Mouse (Mus musculus) c-Kit-positive CD71-positive TER-119-positive erythroid progenitor cells, embryonic 14.5 days (primary cell): ENCODE results near the gene 2300002M23Rik.

Experiments used
- DNase-seq: peaks from one replicate; pipeline ENCODE4 v3.0.0-alpha.2; 2013; ENCODE audit warnings: low spot score

Gene 2300002M23Rik

DNA sequence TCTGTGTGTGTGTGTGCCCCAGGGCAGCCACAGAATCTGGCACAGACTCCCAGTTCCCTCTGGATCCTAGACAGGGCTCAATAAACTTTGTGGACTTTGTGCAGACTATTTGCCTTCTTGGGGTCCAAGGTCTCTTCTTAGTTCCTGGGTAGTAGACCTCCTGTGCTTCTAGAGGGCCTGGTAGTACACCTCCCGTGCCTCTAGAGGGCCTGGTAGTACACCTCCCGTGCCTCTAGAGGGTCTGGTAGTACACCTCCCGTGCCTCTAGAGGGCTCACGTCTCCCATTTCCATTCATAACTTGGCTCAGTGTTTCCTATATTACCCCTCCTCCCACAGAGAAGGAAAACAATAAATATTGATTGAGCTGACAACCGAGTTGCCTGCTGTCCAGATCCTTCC lies 10.4 kb upstream of the 2300002M23Rik start:
- DNase-seq, result peak; percentile 23

DNA sequence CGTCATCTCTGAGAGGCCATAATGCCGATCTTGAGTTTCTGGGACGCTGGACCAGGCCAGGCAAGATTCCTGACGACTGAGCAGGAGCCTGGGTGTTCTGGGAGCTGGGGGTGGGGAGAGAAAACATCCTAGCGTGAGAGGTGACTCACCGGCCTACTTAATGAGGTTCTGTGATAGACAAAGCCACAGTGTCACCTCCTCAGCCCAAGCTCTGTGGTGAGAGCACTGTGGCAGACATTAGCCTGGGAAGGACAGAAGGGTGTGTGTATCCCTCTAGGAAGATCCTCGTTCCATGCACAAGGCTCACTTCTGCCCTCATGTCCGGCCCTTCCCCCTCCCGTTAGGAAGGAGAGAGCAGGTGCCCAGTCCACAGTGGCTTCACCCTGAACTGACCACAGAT lies 9.9 kb upstream of the 2300002M23Rik start:
- no peak for DNase-seq

DNA sequence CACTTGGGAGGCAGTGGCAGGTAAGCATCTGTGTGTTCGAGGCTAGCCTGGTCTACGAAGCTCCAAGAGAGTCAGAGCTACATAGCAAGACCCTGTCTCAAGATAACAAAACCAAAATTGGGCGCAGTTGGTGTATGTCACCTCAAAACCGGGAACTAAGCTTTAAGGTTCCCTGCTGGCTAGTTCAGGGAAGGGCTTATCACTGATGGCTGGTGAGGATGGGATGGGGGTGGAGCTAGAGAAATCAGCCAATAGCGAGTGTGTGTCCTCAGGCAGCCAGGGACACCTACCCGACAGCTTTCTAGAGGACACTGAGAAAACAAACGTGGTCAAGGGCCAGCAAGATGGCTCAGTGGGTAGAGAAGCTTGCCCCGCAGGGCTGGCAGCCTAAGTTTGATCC lies 9.0 kb upstream of the 2300002M23Rik start:
- no peak for DNase-seq

DNA sequence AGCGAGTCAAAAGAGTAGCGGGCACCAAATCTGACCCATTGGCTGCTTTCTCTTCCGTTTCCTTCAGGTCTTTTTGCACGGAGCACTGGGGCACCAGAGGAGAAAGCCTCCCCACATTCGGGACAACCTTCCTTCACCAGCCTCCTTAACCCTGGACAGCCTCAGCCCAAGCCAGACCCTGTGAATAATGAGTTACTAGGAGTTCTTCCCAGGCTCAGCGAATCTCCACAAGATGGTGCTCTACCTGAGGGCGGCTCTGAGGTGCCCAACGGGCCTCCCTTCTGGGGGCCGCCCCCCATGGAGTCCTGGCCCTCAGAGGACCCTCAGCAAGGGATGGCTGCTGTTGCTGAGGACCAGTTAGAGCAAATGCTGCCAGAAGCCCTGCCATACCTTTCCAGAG lies 517 bp downstream of the 2300002M23Rik start:
- no peak for DNase-seq

DNA sequence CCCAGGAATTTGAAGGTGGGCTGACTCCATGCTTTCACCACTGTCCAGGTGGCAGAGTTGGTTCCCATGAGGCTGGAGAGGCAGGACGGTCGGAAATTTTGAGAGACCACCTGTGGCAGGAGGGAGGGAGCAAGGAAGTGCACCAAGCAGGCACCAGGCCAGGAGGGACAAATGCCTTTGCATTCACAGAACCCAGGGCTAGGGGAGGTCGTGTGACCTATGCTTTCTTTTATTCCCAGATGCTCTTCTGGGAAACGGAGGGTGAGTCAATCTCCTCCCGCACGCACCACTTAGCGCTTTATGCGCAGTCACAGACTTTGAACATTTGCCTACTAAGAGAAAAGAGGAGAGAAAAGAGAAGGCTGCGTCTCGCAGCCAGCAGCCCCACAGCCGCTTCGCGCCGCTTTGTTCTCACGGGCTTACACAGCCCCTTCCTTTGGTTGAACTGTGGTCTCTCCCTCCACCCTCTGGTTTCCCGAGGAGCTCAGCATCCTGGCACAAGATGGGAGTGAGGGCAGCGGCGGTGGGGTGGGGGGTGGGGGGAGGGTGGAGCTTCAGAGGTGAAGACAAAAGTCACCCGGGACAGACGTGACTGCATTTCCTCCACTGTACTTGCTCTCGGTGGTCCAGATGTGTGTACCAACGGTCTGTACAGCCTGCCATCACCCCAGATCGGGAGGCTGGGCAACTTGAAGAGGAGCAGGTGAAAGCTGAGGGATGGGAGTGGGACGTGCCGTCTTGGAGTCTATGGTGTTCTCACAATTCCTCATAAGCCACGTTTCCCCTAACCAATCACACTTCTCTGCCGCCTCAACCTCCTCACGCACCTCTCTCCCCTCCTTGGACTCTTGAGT lies 2.1 kb downstream of the 2300002M23Rik start:
- DNase-seq, result no peak

DNA sequence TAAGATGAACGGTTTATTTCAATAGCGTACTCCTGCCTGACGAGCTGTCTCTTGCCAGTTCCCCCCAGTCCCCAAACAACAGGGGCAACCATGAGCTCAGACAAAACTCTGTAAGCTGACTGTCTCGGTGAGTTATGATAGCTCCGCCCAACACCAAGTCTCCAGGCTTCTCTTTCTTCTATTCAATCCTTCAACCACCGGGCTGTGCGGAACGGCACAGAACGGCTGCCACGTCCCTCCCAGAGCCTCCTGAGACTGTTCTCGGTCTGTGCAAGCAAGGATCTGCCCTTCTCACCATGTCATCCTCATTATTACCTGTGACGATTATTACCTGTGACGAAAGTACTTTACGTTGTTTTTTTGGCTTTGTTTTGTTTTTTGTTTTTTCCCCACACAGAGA lies 3.6 kb downstream of the 2300002M23Rik start:
- no peak for DNase-seq

DNA sequence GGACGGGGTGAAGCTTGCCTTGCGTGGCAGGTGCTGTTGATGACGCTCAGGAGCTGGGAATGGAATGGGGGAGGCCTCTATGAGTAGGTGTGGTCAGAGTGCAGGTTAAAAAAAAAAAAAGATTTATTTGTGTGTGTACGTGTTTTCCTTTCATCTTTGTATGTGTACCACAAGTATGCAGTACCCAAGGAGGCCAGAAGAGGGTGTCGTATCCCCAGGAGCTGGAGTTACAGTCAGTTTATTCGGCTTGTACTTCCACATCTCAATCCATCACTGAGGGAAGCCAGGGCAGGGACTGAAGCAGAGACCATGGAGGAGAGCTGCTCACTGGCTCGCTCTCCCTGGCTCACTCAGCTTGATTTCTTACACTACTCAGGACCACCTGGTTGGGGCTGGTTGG lies 4.2 kb downstream of the 2300002M23Rik start:
- DNase-seq, result no peak

DNA sequence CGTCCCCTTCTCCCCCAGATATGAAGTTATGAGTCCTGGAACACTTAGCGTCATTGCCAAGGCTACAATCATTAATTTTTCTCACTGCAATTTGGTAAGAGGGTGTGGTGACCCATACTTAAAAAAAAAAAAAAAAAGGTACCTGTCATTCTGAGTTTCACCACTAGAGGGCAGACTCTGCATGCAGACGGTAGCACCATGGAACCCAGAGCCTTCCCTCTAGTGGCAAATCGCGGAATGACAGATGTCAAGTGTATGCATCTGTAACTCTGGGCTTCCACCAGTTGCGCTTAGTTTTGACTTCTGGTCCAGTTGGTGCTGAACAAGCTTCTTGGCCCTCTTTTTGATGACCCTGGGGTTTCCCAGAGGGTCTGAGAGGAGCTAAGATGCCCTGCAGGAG lies 11.0 kb downstream of the 2300002M23Rik start:
- DNase-seq, result peak; percentile 90

DNA sequence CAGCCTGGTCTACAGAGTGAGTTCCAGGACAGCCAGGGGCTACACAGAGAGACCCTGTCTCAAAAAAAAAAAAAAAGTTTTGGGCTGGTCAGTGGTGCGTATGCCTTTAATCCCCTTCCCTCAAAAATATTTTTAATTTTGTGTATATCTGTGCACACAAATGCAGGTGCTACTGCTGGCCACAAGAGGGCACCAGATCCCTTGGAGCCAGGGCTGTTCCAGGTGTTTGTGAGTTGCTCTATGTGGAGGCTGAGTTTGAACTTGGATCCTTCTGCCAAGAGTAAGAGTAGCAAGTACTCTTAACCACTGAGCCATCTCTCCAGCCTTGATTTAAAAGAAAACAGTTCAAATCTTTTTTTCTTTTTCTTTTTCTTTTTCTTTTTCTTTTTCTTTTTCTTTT lies 15.7 kb downstream of the 2300002M23Rik start:
- no peak for DNase-seq

DNA sequence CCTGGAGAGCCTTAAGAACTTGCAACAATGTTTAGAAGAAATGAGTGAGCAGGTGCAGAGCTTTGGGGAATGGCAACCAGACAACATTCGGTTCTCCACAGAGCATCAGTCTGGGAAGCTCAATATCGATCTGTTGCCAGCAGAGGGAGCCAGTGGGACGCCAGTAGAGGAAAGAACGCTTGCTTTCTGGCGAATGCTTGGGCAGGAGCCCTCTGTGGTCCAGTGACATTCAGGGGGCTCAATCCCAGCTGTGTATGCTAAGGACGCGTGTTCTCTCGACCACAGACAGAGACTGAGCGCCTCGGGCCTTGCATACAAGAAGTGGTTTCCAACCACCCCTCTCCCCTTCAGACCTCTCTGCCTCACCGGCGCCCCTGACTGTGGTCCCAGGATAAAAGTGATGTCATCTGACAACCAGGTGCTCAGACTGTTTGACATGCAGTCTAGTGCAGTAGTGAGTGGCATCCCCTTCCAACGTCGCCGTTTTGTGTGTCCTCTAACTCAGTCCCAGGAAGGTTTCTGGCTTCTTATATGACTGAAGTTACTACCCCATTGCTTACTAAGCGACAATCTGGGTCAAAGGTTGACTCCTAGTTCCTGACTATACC lies 17.2 kb downstream of the 2300002M23Rik start:
- DNase-seq, result peak; percentile 51

DNA sequence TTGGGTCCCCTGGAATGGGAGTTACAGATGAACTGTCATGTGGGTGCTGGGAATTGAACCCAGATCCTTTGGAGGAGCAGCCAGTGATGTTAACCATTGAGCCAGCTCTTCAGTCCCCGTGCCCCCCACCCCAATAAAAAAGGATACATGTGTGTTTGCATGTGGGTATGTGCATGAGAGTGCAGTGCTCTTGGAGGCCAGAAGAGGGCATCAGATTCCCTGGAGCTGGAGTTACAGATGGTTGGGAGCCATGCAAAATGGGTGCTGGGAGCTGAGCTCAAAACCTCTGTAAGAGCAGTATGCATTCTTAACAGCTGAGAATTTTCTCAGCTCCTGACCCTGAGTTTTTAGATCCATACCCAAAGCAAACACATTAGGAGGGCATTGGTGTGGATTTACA lies 20.0 kb downstream of the 2300002M23Rik start:
- DNase-seq, result no peak

DNA sequence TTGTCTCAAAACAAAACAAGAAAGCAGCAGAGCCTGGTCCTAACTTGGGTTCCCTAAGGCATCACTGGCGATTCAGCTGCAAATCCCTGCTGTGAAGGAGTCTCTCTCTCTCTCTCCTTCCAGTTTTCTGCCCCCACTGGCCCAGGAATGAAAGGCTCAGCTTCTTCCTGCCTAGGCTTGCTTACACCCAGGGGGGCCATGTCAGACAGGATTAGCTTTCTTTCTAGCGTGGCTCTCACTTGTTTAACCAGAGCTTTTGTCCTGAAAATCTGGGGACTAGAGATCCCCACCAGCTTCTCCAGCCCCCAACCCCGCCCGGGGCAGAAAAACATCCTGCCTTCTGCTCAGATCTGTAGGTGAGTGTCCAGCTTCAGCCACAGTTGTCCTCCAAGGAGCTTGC lies 21.1 kb downstream of the 2300002M23Rik start:
- no peak for DNase-seq

DNA sequence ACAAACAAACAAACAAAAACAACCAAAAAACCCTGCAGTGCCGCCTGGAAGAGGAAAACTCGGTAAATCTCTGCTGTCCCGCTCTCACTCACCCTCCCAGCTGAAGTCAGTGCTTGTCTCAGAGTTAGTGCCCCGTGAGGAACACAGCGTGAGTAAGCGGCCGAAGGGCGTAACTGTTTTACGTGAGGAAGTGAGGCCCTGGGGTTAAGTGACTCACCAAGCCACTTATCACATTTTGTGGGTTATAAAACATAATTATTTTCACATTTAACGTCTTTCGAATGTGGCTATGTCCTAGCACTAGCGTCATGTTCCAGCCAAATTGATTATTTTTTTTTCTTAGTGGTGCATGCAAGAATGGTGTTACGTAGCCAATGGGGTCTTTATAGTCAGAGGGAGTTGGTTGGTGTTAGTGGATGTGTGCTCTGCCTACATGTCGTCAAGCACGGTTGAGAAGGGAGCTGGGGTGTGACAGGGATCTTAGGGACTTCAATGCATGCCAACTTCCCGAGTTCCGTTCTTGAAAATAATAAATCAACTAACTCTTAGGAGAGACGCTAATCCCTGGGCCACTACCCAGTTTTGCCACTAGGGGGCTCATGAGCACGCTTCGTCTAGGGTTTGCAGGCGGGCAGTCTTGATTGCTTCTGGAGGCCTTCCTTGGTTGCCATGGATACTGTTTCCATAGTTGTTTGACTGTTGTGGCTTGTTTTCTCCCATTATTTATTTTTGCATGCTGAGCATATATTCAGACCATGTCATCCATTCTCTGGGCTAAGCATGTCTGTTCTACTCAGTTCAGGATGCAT lies 23.4 kb downstream of the 2300002M23Rik start:
- DNase-seq, result peak; percentile 56

DNA sequence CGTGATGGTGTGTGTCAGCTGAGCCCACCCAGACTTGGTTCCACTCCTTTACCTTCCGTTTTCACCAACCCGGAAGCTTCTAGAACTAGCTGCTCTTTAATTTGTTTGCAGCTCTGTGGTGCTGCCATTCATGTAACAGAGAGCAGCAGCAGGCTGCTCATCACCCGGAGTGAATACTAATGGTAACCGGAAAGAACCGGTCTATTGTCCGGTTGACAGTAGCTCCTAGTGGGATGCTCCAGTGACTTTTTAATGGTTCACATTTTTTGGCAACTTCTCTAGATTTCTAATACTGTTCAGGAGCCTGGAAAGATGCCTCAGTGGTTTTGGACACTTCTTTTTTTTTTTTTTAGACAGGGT lies 23.9 kb downstream of the 2300002M23Rik start:
- DNase-seq, result no peak

DNA sequence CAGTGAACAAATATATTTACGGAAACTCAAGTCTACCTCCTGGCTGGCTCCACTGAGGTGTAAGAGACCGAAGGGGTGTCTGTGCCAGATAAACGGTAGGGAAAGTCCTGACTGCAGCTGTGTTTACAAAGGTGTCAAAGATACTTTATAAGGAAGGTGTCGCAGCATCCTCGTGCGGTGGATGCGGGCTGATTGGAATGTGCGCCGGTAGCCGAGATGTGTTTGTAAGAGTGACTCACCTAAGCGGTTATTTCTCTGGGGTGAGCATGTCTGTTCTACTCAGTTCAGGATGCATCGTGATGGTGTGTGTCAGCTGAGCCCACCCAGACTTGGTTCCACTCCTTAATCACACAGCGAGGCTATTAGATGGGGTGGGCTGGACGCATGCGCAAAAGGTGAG lies 24.5 kb downstream of the 2300002M23Rik start:
- DNase-seq, result no peak

DNA sequence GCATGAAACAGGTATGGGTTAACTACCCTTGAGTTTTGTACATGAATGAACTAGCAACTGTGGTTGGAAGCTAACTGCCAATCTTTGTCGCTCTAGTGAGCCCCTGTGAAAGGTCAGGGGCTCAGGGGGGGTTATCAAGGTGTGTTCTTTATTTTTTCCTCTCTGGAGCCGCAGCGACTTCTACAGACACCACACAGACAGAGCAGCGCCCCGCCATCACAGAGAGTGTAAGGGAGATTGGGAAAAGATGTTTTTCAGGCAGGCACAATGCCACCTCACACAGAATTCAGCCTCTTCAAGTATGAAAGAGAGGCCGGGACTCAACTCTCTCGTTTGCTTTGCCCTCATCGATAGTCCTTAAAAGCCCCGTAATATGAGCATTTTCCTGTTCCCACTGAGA lies 24.9 kb downstream of the 2300002M23Rik start:
- no peak for DNase-seq

DNA sequence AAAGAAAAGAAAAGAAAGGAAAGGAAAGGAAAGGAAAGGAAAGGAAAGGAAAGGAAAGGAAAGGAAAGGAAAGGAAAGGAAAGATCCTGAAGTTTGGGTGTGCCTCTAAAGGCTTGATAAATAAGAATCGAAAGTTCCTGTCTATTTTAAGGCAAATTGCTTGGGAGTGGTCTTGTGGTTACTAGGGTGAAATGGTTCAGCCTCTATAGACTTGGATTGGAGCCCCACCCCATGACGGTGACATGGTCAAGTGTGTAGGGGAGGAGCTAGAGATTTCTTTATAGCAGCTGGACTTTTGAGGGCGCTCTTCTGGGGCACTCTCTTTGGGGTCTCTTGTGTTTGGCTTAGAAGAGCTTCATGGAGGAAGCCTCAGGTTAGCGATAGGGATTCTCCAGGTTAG lies 26.5 kb downstream of the 2300002M23Rik start:
- no peak for DNase-seq

DNA sequence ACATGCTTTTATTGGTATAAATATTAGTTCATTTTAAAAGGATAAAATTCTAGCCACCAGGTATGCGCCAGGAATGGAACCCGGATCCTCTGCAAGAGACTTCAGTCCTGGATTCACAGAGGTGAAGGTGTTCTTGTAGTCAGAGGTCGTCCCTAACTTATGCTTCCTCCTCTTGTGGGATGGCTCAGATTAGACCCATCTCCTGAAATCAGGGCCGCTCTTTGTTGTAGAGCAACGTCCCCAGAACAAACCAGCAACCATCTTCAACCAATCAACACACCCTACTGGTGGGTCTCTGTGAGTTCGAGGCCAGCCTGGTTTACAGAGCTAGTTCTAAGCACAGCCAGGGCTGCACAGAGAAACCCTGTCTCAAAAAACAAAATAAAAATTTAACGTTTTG lies 27.2 kb downstream of the 2300002M23Rik start:
- no peak for DNase-seq

DNA sequence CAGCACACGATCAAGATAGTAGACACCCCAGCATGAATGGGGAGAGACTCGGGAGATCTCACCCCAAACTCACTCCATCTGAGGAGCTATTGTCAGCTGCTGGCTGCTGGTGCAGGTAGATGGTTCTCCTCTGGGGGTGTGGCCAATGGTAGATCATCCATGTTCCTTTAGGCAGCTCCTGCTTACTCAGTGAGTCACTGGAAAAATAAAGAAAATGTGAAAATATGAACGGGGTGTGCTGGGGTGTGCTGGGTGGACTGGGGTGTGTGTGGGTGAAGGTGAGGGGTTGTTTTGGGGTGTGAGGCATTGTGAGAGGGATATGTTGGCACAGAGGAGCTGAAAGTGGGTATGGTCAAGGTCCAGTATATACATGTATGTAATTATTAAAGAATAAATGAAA lies 30.1 kb downstream of the 2300002M23Rik start:
- no peak for DNase-seq

DNA sequence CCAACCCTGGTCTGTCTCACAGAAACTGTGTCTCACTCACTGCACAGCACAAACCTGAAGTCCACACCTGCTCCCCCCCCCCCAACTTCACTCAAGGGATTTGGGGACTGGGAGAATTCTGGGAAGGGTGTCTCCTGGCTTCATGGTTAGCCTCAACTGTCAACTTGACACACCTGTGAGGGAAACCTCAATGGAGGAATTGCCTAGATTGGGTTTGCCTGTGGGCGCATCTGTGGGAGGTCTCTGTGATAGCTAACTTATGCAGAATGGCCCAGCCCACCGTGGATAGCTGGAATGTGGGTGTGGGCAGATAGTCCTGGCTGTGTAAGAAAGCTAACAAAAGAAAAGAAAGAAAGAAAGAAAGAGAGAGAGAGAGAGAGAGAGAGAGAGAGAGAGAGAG lies 34.0 kb downstream of the 2300002M23Rik start, which contains the start of gene Sfta2:
Gene Sfta2, plus strand, starts transcription at position 301 of the 400 bp plus-strand sequence.
- no peak for DNase-seq

DNA sequence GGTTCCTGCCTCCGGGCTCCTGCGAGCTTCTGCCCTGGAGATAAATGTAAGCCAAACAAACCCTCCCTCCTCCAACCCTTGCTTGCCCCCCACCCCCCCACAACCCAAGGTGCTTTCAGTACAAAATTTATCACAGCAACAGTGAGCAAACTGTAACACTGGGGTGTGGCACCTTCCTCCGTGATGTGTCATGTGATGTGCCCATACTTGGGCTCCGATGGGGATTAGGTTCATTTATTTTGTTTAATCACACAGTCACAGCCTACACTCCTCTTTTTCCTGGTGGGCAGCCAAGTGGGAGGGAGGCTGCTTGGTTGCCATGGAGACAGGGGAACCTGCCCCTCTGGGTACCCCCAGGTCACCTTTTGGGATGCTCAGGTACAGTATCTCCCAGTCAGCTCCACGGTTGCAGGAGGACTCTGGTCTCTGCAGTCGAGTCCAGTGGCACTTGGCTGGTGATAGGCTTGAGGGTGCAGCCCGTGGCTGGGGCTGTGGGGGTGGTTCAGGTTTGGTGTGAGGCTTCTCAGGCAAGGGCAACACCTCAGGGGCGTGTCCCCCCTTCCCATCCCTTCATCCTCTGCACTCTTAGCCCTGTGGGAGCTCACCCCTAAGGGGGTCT lies 34.6 kb downstream of the 2300002M23Rik start:
- no peak for DNase-seq

DNA sequence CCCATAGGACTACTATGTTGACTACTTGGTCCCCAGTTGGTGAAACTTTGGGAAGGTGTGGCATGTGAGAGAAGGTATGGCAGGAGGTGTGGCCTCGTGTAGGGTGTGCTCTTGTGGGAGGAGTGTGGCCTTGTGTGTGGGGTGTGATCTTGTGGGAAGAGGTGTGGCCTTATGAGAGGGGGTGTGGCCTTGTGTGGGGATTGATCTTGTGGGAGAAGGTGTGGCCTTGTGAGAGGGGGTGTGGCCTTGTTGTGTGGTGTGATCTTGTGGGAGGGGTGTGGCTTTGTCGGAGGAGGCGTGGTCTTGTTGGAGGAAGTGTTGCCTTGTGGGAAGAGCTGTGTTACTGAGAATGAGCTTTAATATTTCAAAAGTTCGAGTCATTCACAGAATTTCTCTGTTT lies 49.9 kb downstream of the 2300002M23Rik start:
- DNase-seq, result no peak
